Mouse (Mus musculus) heart, embryonic 16.5 days (tissue): Measurements from ENCODE around the gene Ddx43. TPM values are rescaled to one million over a fixed set of nuclear protein-coding genes. Genes with fewer than 3 reads are reported as not detected.

ENCODE experiments used
- ATAC-seq: fragments of 200-750 bp; cut with Nextera tagmentation; replicated peaks from 2 replicates; pipeline ENCODE4 v1.8.0; 2017; ENCODE audit warnings: moderate number of reproducible peaks; ENCODE audit not compliant: insufficient read depth, low FRiP score; ENCODE audit errors: extremely low read depth
- H3K27ac ChIP-seq: fragments of 300-500 bp; sonication (generic); 2 replicates; pipeline ENCODE4 v1.5.1; 2014; ENCODE audit warnings: mild to moderate bottlenecking, low read length, control low read depth, moderate library complexity
- H3K27me3 ChIP-seq: fragments of 300-500 bp; sonication (generic); 2 replicates; pipeline ENCODE4 v1.6.1; 2014; ENCODE audit warnings: low read length, mixed read lengths; ENCODE audit not compliant: control insufficient read depth, insufficient read depth
- H3K36me3 ChIP-seq: fragments of 300-500 bp; sonication (generic); 2 replicates; pipeline ENCODE4 v1.6.1; 2014; ENCODE audit not compliant: control insufficient read depth, insufficient read depth
- H3K4me1 ChIP-seq: fragments of 300-500 bp; sonication (generic); 2 replicates; pipeline ENCODE4 v1.6.1; 2014; ENCODE audit warnings: low read length, mixed read lengths; ENCODE audit not compliant: control insufficient read depth, insufficient read depth
- H3K4me2 ChIP-seq: fragments of 300-500 bp; sonication (generic); 2 replicates; pipeline ENCODE4 v1.6.1; 2014; ENCODE audit warnings: low read depth, mild to moderate bottlenecking, control low read depth, low read length
- H3K4me3 ChIP-seq: fragments of 300-500 bp; sonication (generic); 2 replicates; pipeline ENCODE4 v1.5.1; 2014; ENCODE audit warnings: mild to moderate bottlenecking, control low read depth, low read length
- H3K9ac ChIP-seq: fragments of 300-500 bp; sonication (generic); 2 replicates; pipeline ENCODE4 v1.6.1; 2014; ENCODE audit warnings: low read length, control low read depth
- H3K9me3 ChIP-seq: fragments of 300-500 bp; sonication (generic); replicated peaks from 2 replicates; pipeline ENCODE4 v1.6.1; 2016; ENCODE audit warnings: low read length; ENCODE audit not compliant: control insufficient read depth
- WGBS: fragments of 180-500 bp; shearing (Covaris S2); extraction: QIAGEN DNeasy Blood & Tissue Kit; methylation state at CpG from one replicate; pipeline ENCODE4 v1.1.7; 2014; 5-methylcytosine and 5-hydroxymethylcytosine counted together
- polyA plus RNA-seq: library from polyadenylated mRNA; unstranded; fragments of >200 nt; fragmentation: Nextera tagmentation; extraction: Ambion mirVana; gene quantifications from 2 replicates; pipeline ENCODE4 v1.2.1, GENCODE M21; 2015

The Ddx43 gene
- polyA plus RNA-seq, 1 experiment from 2014 or later, result 0.08 TPM

DNA sequence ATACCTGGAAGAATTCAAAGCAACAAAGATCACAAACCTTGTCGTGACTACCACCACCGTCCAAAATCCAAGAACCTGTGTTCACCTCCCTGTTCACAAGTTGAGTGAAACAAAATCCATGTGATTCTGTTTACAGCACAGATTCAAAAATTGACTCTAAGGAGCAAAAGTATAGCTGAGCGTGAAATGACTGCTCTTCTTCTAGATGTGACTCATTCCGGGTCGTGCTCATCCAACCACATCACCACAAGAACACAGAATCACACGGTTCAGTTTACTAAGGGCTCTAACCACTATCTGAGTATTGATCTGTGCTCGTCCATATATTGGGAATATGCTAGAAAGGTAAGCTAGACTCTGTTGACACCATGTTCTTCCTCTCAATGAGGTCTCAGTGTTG lies 8.6 kb upstream of the Ddx43 start:
- Histone ChIP-seq H3K4me3 (no peak overlapping the region), H3K4me1 (no peaks in the 10 kb centered on the region), H3K9ac (no peak overlapping the region), H3K27me3 (peaks cover 6% of the 10 kb centered on the region), H3K4me2 (no peak overlapping the region), H3K27ac (no peak overlapping the region), H3K36me3 (no peaks in the 10 kb centered on the region), H3K9me3 (no peaks in the 10 kb centered on the region; the same call in 1 of the 2 replicates)
- ATAC-seq, result no peak
- 81% methylated on average over 7 of the region's 7 CpGs for WGBS

DNA sequence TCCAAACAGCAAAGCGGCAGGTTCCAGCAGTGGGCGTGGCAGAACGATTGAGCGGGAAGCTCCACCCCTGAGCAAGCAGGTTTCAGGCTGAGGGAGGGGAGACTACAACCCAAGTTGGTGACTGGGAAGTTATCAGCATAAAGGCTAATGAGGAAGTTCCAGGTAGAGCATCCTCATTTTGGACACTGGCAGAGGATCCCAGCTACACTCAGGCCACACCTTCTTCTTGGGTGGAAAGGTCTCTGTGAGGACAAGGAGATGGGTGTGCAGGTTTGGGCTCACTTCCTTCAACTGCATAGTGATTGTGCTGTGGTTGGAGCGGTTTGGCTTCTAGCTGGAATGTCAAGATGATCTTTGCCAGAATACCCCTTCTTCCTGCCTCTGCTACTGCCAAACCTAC lies 5.6 kb upstream of the Ddx43 start:
- Histone ChIP-seq H3K27me3 (peaks cover 26% of the 10 kb centered on the region), H3K27ac (no peak overlapping the region), H3K4me3 (no peak overlapping the region), H3K4me2 (no peak overlapping the region), H3K36me3 (no peaks in the 10 kb centered on the region), H3K9ac (no peak overlapping the region), H3K9me3 (no peaks in the 10 kb centered on the region; the same call in 1 of the 2 replicates), H3K4me1 (no peaks in the 10 kb centered on the region)
- ATAC-seq, result no peak
- WGBS, result 41% methylated on average over 5 of the region's 5 CpGs

DNA sequence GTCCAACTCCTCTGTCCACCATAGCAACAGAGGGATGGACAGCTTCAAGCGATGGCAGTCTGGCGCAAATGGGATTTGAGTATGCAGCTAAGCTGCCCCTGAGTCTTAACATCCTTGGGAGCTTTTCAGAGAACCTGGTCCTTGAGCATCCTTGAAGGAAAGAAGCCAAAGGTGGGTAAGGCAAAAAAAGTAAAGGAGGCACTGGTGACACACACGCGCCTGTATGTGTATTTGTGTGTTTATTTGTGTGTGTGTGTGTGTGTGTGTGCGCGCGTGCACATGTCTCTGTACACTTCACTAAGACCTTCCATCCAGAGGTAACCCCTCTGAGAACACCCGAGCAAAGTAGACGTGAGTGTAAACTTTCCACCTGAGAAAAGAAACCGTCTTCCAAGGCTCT lies 1.8 kb upstream of the Ddx43 start:
- H3K4me3 ChIP-seq, result no peak overlapping the region
- no peak overlapping the region for H3K9ac ChIP-seq
- no peak overlapping the region for H3K27ac ChIP-seq
- peaks cover 4% of the 10 kb centered on the region for H3K4me1 ChIP-seq
- ATAC-seq, result no peak
- H3K4me2 ChIP-seq, result no peak overlapping the region
- no peaks in the 10 kb centered on the region for H3K9me3 ChIP-seq
- H3K27me3 ChIP-seq, result peaks cover 51% of the 10 kb centered on the region
- H3K36me3 ChIP-seq, result no peaks in the 10 kb centered on the region
- WGBS, result 84% methylated on average over 10 of the region's 10 CpGs

DNA sequence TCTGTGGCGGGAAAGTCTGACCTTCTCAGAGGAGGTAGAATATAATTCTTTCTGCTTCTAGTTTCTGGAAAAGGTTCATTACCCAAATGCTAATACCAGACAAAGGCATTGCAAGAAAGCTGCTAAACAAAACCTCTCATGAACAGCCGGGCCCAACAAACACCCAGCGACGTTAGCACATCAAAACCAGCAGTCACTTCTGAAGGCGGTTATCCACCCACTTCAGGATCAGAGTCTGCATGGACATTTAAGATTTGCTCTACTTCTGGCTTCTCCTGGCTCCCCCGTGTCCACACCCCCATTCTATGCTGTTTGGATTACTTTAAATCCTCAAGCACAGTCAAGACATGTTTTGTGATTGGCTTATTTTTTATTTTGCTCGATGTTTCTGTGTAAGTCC lies 975 bp upstream of the Ddx43 start:
- Histone ChIP-seq H3K9ac (no peak overlapping the region), H3K27ac (no peak overlapping the region), H3K4me3 (no peak overlapping the region), H3K27me3 (peaks cover 54% of the 10 kb centered on the region), H3K4me1 (peaks cover 4% of the 10 kb centered on the region), H3K36me3 (no peaks in the 10 kb centered on the region), H3K9me3 (no peaks in the 10 kb centered on the region), H3K4me2 (no peak overlapping the region)
- 60% methylated on average over 7 of the region's 7 CpGs for WGBS
- ATAC-seq, result no peak

DNA sequence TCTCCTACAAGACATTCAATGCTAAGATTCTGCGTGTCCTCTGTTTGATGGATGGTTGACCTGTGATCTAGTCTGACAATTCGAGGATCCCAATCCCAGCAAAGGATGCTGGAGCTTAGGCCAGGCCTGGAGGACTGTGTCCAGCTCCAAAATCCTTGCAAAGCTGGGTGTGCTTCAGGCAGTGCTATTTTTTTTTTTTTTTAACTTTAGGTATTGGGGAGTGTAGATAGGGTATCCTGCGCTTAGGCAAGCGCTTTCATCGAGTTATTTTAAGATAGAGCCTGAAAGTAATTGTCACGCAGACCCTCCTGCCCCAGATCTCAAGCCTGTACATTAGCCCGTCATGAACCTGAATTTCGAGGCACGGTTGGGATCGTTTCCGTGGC lies 340 bp upstream of the Ddx43 start:
- Histone ChIP-seq H3K9me3 (no peaks in the 10 kb centered on the region), H3K9ac (no peak overlapping the region), H3K27ac (no peak overlapping the region), H3K4me2 (peak overlapping the region; percentile 69), H3K27me3 (peaks cover 54% of the 10 kb centered on the region), H3K4me3 (peak overlapping the region; percentile 49), H3K36me3 (no peaks in the 10 kb centered on the region), H3K4me1 (peaks cover 4% of the 10 kb centered on the region)
- 36% methylated on average over 11 of the region's 11 CpGs for WGBS
- ATAC-seq, result no peak

DNA sequence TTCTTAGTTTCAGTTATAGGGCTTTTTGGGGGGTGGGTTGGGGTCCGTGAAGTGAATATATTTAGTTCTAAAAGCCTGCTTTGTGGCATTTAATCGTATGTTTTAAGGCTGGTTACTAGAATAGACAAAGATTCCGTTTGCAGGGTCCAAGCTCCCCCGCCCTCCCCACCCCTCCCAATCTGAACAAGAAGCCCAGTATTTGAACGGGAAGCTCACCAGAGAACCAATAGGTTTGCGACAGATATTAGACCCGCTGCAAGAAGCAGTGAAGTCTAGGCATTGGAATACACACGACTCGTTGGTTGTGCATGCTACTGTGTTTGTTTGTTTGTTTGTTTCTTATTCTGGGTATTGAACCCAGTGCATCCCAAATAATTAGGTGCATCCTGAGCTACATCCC lies 940 bp downstream of the Ddx43 start:
- peak overlapping the region; percentile 49 for H3K4me3 ChIP-seq
- H3K27ac ChIP-seq, result no peak overlapping the region
- peak overlapping the region; percentile 69; the same call in 1 of the 2 replicates for H3K4me2 ChIP-seq
- no peaks in the 10 kb centered on the region for H3K36me3 ChIP-seq
- no peaks in the 10 kb centered on the region for H3K9me3 ChIP-seq
- H3K27me3 ChIP-seq, result peaks cover 49% of the 10 kb centered on the region
- 52% methylated on average over 9 of the region's 9 CpGs for WGBS
- no peak for ATAC-seq
- H3K4me1 ChIP-seq, result peaks cover 4% of the 10 kb centered on the region
- no peak overlapping the region for H3K9ac ChIP-seq

DNA sequence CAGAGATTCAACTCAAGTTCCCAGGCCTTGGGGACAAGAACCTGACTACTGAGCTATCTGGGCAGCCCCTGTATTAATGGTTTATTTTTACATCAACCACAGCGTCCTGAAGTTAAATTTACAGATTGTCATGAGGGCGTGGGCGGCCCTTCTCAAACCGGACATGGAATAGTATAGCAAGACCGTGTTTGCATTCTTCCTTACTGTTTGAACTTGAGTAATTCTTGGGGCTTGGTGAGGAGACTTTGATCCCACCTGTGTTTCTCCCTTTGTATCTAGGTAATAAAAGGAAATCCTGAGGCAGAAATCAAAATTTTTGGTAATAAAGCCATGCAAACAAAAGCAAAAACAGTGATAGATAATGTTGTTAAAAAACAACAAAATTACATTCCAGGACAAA lies 5.0 kb downstream of the Ddx43 start:
- no peak overlapping the region for H3K27ac ChIP-seq
- H3K36me3 ChIP-seq, result no peaks in the 10 kb centered on the region
- ATAC-seq, result no peak
- 75% methylated on average over 5 of the region's 5 CpGs for WGBS
- no peak overlapping the region for H3K9ac ChIP-seq
- no peaks in the 10 kb centered on the region for H3K9me3 ChIP-seq
- no peak overlapping the region for H3K4me2 ChIP-seq
- H3K4me3 ChIP-seq, result no peak overlapping the region
- H3K27me3 ChIP-seq, result peaks cover 21% of the 10 kb centered on the region
- H3K4me1 ChIP-seq, result peaks cover 4% of the 10 kb centered on the region

DNA sequence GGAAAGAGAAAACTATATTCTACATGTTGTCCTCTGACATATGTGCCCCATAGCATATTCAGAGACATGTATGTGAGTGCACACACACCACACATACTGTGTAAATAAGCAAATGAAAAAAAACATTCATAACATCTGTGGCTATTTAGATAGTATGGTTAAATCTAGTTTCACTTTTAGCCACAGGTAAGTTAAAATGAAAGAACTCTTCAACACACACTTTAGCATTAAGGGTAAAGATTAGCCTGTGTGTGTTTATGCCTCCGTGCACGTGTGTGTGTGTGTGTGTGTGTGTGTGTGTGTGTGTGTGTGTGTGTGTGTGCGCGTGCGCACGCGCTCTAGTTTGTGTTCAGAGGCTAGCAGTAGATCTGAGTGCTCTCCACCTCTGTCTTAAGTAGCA lies 6.0 kb downstream of the Ddx43 start:
- Histone ChIP-seq H3K4me2 (no peak overlapping the region), H3K4me3 (no peak overlapping the region), H3K36me3 (no peaks in the 10 kb centered on the region), H3K9me3 (no peaks in the 10 kb centered on the region), H3K4me1 (no peaks in the 10 kb centered on the region), H3K27ac (no peak overlapping the region), H3K27me3 (peaks cover 12% of the 10 kb centered on the region), H3K9ac (no peak overlapping the region)
- 82% methylated on average over 7 of the region's 7 CpGs for WGBS
- ATAC-seq, result no peak

DNA sequence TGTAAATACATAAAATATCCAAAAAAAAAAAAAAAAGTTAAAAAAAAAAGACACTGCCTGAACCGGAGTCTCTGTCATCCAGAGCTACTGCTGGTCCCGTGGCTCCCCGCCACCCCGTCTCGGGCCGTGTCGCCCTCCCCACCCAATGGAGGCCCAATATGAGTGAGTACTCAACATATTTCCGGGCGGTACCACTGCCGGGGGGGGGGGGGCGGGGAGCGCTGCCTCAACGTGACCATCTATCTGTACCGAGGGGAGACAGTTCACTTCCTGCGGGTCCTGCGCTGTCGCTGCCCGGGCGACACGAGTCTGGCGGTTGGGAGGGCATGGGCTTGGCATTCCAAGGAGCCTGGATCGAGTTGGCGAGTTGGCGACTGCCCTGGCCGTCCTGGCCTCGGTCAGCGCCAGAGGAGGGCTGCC lies 31.8 kb downstream of the Ddx43 start:
- peaks cover 2% of the 10 kb centered on the region; the same call in 1 of the 2 replicates for H3K27me3 ChIP-seq
- no peaks in the 10 kb centered on the region for H3K36me3 ChIP-seq
- H3K27ac ChIP-seq, result no peak overlapping the region
- H3K4me1 ChIP-seq, result 0 out of 2 replicates have a peak, but pooled peaks cover 2% of the 10 kb centered on the region
- peak overlapping the region; percentile 82 for H3K4me2 ChIP-seq
- peak overlapping the region; percentile 66 for H3K9ac ChIP-seq
- WGBS, result 27% methylated on average over 25 of the region's 27 CpGs
- no peaks in the 10 kb centered on the region for H3K9me3 ChIP-seq
- peak; percentile 23; the same call in 1 of the 2 replicates for ATAC-seq
- H3K4me3 ChIP-seq, result peak overlapping the region; percentile 51
